Mouse (Mus musculus): ENCODE results near the gene Ccdc63. TPM values are rescaled to one million over a fixed set of nuclear protein-coding genes. Genes with fewer than 3 reads are reported as not detected.
"Not testable (repeated sequence)": the region's sequence is repeated elsewhere in the genome, so short reads cannot be mapped to it uniquely, and the experiment has no call there.

Gene Ccdc63
- not detected in 2 replicates for polyA plus RNA-seq (2016; fragmentation: Nextera tagmentation; extraction: Ambion mirVana)

DNA sequence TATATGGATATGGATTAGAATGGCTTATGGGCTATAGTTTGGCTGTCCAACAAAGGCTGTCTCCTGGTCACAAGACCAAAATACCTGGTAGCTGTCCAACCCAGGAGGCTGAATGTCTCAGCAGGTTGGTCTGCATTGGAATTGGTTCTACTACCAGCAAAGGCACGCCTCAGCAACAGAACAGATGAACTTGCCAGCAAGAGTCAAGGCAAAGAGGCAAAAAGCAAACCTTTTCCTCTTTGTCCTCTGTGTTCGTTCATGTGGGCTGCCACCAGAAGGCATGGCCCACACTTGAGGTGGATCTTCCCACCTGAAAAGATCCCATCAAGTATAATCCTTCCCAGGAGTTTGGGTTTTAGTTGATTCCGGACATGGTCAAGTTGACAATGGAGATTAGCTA is at the start of gene Ccdc63:
Ccdc63 (minus strand) TSS at position 101 of the 400 bp plus-strand sequence.
- Histone ChIP-seq H3K36me3 (replicated peaks) (no peaks in the 10 kb centered on the region), H3K27me3 (replicated peaks; ENCODE audit: low read depth, poor library complexity, severe bottlenecking) (no peaks in the 10 kb centered on the region), H3K4me1 (peaks cover 11% of the 10 kb centered on the region), H3K27ac (replicated peaks) (no peak within 1 kb of the TSS), H3K4me3 (no peak within 1 kb of the TSS), H3K9me3 (no peaks in the 10 kb centered on the region)
- no peak for DNase-seq (ENCODE audit: low spot score)
- 91% methylated on average over 3 of the region's 3 CpGs for whole genome bisulfite sequencing

GRCm38 (mm10) chr5:122189115-122189514 is 48.5 kb upstream of the Ccdc63 start:
- Histone ChIP-seq H3K4me3 (no peak overlapping the region), H3K27me3 (replicated peaks; ENCODE audit: low read depth, poor library complexity, severe bottlenecking) (no peaks in the 10 kb centered on the region)
- 65% methylated on average over 3 of the region's 3 CpGs for WGBS

GRCm38 (mm10) chr5:122184858-122185257 is 44.2 kb upstream of the Ccdc63 start:
- not testable (repeated sequence) for H3K4me1 ChIP-seq; DNase-seq (ENCODE audit: low spot score); H3K4me3 ChIP-seq; H3K27ac ChIP-seq (replicated peaks); H3K9me3 ChIP-seq; H3K27me3 ChIP-seq (replicated peaks; ENCODE audit: low read depth, poor library complexity, severe bottlenecking)
- peaks cover 15% of the 10 kb centered on the region for H3K36me3 ChIP-seq (replicated peaks)
- 93% methylated on average over 6 of the region's 6 CpGs for WGBS

More at GRCm38 (mm10) chr5:122189115-122189514, 48.5 kb upstream of the Ccdc63 start:
- Histone ChIP-seq H3K27ac (replicated peaks) (no peak overlapping the region), H3K4me1 (no peaks in the 10 kb centered on the region), H3K36me3 (replicated peaks) (peaks cover 5% of the 10 kb centered on the region), H3K9me3 (peaks cover 8% of the 10 kb centered on the region; the same call in 1 of the 2 replicates)
- no peak for DNase-seq (ENCODE audit: low spot score)

GRCm38 (mm10) chr5:122184283-122184806 is 43.7 kb upstream of the Ccdc63 start:
- H3K9me3 ChIP-seq = peaks cover 8% of the 10 kb centered on the region; the same call in 1 of the 2 replicates
- 85% methylated on average over 7 of the region's 7 CpGs for WGBS
- H3K36me3 ChIP-seq (replicated peaks) = peaks cover 16% of the 10 kb centered on the region
- DNase-seq (ENCODE audit: low spot score) = no peak
- no peaks in the 10 kb centered on the region for H3K4me1 ChIP-seq
- H3K27me3 ChIP-seq (replicated peaks; ENCODE audit: low read depth, poor library complexity, severe bottlenecking) = no peaks in the 10 kb centered on the region
- no peak overlapping the region for H3K27ac ChIP-seq (replicated peaks)
- H3K4me3 ChIP-seq = no peak overlapping the region

DNA sequence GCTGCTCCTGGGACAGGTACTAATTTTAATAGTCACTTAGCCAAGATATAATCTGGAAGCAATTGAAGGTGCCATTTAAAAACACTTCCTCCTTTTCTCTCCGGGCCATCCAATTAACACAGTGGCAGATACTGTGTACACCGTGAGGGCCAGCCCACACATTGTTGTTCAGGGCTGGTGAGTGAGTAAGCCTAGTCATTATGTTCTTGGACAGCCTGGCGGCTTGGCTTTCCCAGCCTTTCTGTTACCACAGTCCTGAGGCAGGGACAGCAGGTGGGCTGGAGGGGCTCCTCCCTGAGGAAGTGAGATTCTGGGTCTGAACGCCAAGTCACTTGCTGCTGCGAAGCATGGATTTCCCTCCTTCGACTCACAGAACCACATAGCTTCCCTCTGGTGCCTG is 39.0 kb upstream of the Ccdc63 start:
- Histone ChIP-seq H3K4me1 (no peaks in the 10 kb centered on the region), H3K27ac (replicated peaks) (no peak overlapping the region), H3K36me3 (replicated peaks) (peaks cover 50% of the 10 kb centered on the region), H3K9me3 (peaks cover 3% of the 10 kb centered on the region; the same call in 1 of the 2 replicates), H3K27me3 (replicated peaks; ENCODE audit: low read depth, poor library complexity, severe bottlenecking) (no peaks in the 10 kb centered on the region), H3K4me3 (no peak overlapping the region)
- 59% methylated on average over 6 of the region's 6 CpGs for WGBS
- no peak for DNase-seq (ENCODE audit: low spot score)

- no peak overlapping the region for H3K4me3 ChIP-seq
- no peaks in the 10 kb centered on the region for H3K9me3 ChIP-seq
- H3K36me3 ChIP-seq (replicated peaks) = peaks cover 64% of the 10 kb centered on the region
- peak; percentile 56 for DNase-seq (ENCODE audit: low spot score)
- no peak overlapping the region for H3K27ac ChIP-seq (replicated peaks)
- H3K27me3 ChIP-seq (replicated peaks; ENCODE audit: low read depth, poor library complexity, severe bottlenecking) = no peaks in the 10 kb centered on the region
- 37% methylated on average over 1 of the region's 1 CpGs for WGBS
- H3K4me1 ChIP-seq = no peaks in the 10 kb centered on the region
Observed at GRCm38 (mm10) chr5:122176398-122176797, 35.8 kb upstream of the Ccdc63 start.

- no peaks in the 10 kb centered on the region for H3K4me1 ChIP-seq
Observed at GRCm38 (mm10) chr5:122175961-122176360, 35.3 kb upstream of the Ccdc63 start.

DNA sequence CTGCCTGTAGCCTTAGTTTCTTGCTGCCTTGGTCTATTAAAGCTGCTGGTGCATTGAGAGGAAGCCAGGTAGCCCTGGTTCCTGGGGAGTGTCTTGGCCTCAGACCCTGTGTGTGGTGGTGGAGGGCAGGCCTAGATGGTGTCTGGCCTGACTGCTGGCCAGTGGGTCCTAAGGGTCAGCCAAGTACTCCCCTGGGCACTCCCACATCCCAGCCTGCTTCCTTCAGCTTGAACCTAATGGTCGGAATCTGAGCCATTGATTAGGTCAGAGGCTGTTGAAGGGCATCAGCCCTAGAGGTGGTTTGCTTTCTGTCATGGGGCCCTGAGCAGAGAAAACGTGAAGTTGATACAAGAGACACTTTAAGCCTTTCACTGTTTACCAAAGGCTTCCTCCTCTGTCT is 34.8 kb upstream of the Ccdc63 start:
- Histone ChIP-seq H3K4me1 (no peaks in the 10 kb centered on the region), H3K27me3 (replicated peaks; ENCODE audit: low read depth, poor library complexity, severe bottlenecking) (no peaks in the 10 kb centered on the region), H3K27ac (replicated peaks) (no peak overlapping the region), H3K4me3 (no peak overlapping the region), H3K36me3 (replicated peaks) (peaks cover 74% of the 10 kb centered on the region), H3K9me3 (no peaks in the 10 kb centered on the region)
- no peak for DNase-seq (ENCODE audit: low spot score)
- 76% methylated on average over 2 of the region's 2 CpGs for WGBS

More at GRCm38 (mm10) chr5:122175961-122176360, 35.3 kb upstream of the Ccdc63 start:
- Histone ChIP-seq H3K27ac (replicated peaks) (no peak overlapping the region), H3K4me3 (no peak overlapping the region), H3K27me3 (replicated peaks; ENCODE audit: low read depth, poor library complexity, severe bottlenecking) (no peaks in the 10 kb centered on the region), H3K36me3 (replicated peaks) (peaks cover 68% of the 10 kb centered on the region), H3K9me3 (no peaks in the 10 kb centered on the region)
- 93% methylated on average over 7 of the region's 7 CpGs for WGBS
- DNase-seq (ENCODE audit: low spot score) = no peak

DNA sequence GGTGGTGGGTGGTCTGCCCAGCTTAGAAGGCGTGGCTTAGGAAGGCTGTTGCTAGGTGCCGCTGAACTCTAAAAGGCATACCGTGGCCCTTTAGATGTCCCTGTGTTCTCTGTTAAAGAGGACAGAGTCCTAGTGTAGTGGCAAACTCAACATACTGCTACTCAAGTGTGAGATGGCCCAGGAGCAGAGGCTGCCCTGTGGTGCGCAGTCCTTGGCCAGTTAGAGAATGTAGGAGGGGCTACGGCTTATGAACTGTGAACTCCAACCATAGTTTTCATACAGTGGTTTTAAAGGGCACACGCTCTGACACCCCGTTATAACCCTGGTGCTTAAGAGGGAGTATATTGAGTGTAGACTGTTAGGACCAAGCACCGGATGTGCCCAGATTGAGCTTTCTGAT is 30.4 kb upstream of the Ccdc63 start:
- H3K4me3 ChIP-seq = no peak overlapping the region
- no peaks in the 10 kb centered on the region for H3K9me3 ChIP-seq
- DNase-seq (ENCODE audit: low spot score) = no peak
- no peak overlapping the region for H3K27ac ChIP-seq (replicated peaks)
- H3K4me1 ChIP-seq = peaks cover 7% of the 10 kb centered on the region; the same call in 1 of the 2 replicates
- peaks cover 90% of the 10 kb centered on the region for H3K36me3 ChIP-seq (replicated peaks)
- WGBS = 95% methylated on average over 8 of the region's 8 CpGs
- H3K27me3 ChIP-seq (replicated peaks; ENCODE audit: low read depth, poor library complexity, severe bottlenecking) = no peaks in the 10 kb centered on the region

DNA sequence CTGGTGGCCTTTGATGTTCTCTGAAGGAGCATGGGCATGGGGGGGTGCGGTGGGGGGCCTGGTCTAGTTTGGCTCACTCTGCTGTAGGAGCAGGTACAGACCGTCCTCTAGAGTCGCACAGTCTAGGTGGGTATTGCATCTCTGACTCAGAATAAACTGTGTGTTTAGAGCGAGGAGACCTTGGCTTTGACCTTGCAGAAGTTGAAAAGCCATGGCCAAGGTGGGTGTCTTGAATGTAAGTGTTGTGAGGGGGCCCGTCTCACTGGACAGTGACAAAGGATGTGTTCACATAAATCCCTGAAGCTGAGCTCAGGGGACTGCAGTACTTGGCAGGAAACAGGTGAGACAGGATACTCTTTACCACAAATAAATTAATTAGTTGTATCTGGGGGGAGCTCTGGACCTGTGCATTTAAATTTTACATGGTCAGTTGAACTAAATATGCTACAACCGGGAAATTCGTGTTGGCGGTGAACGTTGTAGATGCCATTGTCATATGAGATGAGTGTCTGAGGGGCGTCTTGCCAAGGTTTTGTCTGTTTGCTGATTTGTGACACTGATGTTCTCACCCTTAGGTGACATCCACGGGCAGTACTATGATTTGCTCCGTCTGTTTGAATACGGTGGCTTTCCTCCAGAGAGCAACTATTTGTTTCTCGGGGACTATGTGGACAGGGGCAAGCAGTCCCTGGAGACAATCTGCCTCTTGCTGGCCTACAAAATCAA is 27.9 kb upstream of the Ccdc63 start:
- H3K4me3 ChIP-seq = no peak overlapping the region
- peaks cover 100% of the 10 kb centered on the region for H3K36me3 ChIP-seq (replicated peaks)
- H3K27me3 ChIP-seq (replicated peaks; ENCODE audit: low read depth, poor library complexity, severe bottlenecking) = no peaks in the 10 kb centered on the region
- no peak for DNase-seq (ENCODE audit: low spot score)
- WGBS = 93% methylated on average over 14 of the region's 14 CpGs
- H3K9me3 ChIP-seq = no peaks in the 10 kb centered on the region
- H3K27ac ChIP-seq (replicated peaks) = no peak overlapping the region
- H3K4me1 ChIP-seq = peaks cover 33% of the 10 kb centered on the region

DNA sequence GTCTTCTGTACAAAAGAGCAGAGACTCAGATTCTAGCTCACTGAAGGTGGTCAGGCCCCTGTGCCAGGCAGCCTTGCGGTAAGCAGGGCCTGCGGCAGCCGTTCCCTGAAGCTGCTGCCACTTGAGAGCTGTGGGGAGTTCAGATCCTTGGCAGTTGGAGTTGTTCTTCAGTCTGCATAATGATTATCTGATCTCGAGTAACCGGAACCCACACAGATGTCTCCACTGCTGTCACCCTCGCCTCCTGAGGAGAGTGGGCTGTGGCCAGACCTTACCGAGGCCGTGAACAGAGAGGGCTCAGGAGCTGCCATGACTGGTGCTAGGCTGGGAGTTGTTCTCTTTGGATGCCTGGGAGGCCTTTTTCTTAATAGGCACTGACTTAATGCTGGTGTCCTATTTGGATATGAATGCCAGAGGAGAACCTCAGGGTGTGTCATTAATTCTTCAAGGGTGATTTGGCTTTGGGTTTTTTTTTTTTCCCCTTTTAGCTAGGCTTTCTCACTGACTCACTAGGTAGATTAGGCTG is 26.1 kb upstream of the Ccdc63 start:
- WGBS = 75% methylated on average over 8 of the region's 8 CpGs
- Histone ChIP-seq H3K4me1 (peaks cover 51% of the 10 kb centered on the region), H3K27ac (replicated peaks) (no peak overlapping the region), H3K27me3 (replicated peaks; ENCODE audit: low read depth, poor library complexity, severe bottlenecking) (no peaks in the 10 kb centered on the region), H3K4me3 (peak overlapping the region; percentile 5; the same call in 1 of the 2 replicates), H3K36me3 (replicated peaks) (peaks cover 100% of the 10 kb centered on the region), H3K9me3 (no peaks in the 10 kb centered on the region)
- no peak for DNase-seq (ENCODE audit: low spot score)

- no peaks in the 10 kb centered on the region for H3K9me3 ChIP-seq
- H3K4me1 ChIP-seq = peaks cover 64% of the 10 kb centered on the region
- 75% methylated on average over 6 of the region's 6 CpGs for WGBS
- peak overlapping the region; percentile 17; the same call in 1 of the 2 replicates for H3K4me3 ChIP-seq
- no peaks in the 10 kb centered on the region for H3K27me3 ChIP-seq (replicated peaks; ENCODE audit: low read depth, poor library complexity, severe bottlenecking)
- no peak overlapping the region for H3K27ac ChIP-seq (replicated peaks)
- H3K36me3 ChIP-seq (replicated peaks) = peaks cover 100% of the 10 kb centered on the region
- no peak for DNase-seq (ENCODE audit: low spot score)
Observed at GRCm38 (mm10) chr5:122165233-122165915, 24.8 kb upstream of the Ccdc63 start.
